Mouse (Mus musculus) heart, adult 9 months (tissue): ENCODE results near the gene Bckdhb.
"Not testable (repeated sequence)": the region's sequence is repeated elsewhere in the genome, so short reads cannot be mapped to it uniquely, and the experiment has no call there.

ENCODE experiments used
- DNase-seq, 2 experiments: peaks; one replicate each; pipeline ENCODE4 v3.0.0; 2022; ENCODE audit warnings: low spot score in 2 of 2

Bckdhb gene

GRCm38 (mm10) chr9:83963296-83963695 is 38.4 kb downstream of the Bckdhb start:
- DNase-seq: no peak

DNA sequence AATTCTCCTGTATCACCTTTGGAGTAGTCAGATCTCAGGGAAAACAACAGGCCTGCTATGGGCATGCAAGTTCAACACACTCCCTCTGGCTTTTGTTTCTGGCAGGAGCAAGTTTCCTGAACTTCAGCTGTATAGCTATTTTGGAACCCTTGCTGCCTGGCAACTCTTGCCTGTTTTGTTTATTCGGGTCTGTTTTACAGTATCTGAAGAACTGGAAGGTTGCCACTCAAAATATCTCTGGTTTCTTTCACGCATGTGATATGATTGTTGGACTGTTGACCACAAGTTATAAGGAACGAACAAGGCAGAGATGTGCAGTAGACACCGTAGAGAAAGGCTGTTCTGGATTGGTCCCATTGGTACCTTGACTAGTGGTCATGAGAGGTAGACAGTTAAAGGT is 39.4 kb downstream of the Bckdhb start:
- peak; percentile 17 to 29 for DNase-seq

GRCm38 (mm10) chr9:83967439-83968050 is 42.6 kb downstream of the Bckdhb start:
- no peak for DNase-seq

DNA sequence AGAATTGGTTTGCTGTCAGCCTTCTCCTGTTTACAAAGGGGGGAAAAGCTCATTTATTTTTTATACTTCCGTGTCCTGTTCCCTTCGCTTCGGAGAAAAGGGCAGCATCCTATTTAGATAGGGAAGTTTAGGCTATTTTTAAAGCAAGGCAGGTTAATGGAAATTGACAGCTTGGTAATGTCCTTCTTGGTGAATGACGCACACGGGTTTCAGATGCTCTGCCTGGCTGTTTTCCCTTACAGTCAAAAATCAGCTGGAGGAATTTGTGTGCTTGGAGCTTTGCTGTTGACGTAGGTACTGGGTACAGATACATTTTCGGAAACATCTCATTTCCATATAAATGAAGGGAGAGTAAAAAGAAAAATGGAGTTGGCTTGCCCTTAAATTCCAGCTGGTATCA is 44.4 kb downstream of the Bckdhb start:
- peak in 1 of 2 experiments; percentile 2 for DNase-seq

- no peak for DNase-seq
These were observed 48.5 kb downstream of the Bckdhb start for GRCm38 (mm10) chr9:83973467-83973866.

GRCm38 (mm10) chr9:83975811-83976210 is 50.9 kb downstream of the Bckdhb start:
- DNase-seq: no peak

GRCm38 (mm10) chr9:83981234-83981633 is 56.3 kb downstream of the Bckdhb start:
- no peak for DNase-seq

DNA sequence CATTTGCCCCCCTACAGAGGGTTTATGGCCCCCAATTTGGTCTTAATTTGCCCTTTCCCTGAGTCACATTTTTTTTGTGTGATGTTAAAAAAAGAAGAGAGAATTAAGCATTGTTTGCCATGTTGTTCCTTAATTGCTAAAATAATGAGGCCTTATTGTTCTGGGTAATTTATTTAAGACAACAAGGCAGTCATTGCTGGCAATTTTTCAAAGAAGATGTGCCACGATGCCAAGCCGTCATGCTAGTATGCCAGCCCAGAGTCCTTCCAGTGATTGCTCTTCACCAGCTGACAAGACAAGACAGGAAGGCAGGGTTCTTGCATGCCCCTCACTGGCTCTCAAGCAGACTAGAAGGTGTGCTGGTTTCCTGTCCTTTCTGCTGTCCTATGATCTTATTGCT is 84.0 kb downstream of the Bckdhb start:
- no peak for DNase-seq

DNA sequence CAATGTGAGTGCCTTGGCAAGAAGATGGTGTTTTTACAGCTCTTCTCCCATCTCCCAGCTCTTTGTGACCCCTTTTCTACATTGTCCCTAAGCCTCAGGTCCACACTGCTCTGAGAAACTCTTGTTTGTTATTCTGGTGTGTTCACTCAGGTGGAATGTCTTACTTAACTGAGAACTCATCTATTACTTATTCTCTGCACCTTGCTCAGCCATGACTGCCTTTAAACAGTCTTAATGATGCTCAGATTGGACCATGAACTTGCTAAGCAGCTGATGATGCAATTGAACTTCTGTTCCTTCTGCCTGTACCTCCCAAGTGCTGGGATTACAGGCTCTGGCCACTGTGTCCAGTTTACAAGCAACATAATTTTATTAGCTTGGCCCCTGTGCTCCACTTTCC is 86.2 kb downstream of the Bckdhb start:
- no peak for DNase-seq

DNA sequence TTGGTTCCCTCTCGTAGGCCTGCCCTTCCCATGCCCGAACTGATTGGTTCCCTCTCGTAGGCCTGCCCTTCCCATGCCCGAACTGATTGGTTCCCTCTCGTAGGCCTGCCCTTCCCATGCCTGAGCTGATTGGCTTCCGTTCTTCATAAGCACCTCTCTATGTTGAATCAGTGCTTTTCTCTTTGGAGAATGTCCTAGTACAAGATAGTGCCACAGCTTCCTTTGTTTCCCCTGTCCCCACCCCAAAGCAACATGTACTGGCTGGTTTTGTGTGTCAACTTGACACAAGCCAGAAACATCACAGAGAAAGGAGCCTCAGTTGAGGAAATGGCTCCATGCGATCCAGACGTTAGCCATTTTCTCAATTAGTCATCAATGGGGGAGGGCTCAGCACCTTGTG is 93.2 kb downstream of the Bckdhb start:
- DNase-seq: not testable (repeated sequence)

GRCm38 (mm10) chr9:84019627-84020026 is 94.7 kb downstream of the Bckdhb start:
- DNase-seq: no peak

GRCm38 (mm10) chr9:84021189-84021588 is 96.2 kb downstream of the Bckdhb start:
- DNase-seq: no peak

GRCm38 (mm10) chr9:84028120-84028519 is 103.2 kb downstream of the Bckdhb start:
- DNase-seq: no peak

- DNase-seq: no peak
These were observed 105.8 kb downstream of the Bckdhb start for GRCm38 (mm10) chr9:84030691-84031290.

GRCm38 (mm10) chr9:84031406-84031805 is 106.5 kb downstream of the Bckdhb start:
- no peak for DNase-seq

- peak; percentile 30 to 51 for DNase-seq
These were observed 107.9 kb downstream of the Bckdhb start for GRCm38 (mm10) chr9:84032669-84033341.

DNA sequence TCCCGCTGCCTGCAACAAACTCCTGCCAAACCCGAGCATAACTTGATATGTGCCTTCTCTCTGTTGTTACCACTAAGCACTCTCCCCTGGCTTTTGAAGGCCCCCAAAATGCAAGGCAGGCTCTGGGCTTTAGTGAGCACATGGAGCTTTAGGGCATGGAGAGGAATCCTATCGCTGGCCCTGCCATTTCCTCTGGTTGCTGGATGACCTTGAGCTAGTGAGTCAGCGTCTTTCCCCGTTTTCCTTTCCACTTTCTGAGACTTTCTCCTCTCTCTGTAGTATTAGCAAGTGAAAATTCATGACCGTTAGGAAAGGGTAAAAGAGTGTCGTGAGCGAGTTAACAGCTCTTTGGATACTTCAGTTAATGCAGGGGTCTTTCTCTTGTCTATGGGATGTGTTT is 111.1 kb downstream of the Bckdhb start:
- no peak for DNase-seq

- no peak for DNase-seq
These were observed 112.3 kb downstream of the Bckdhb start for GRCm38 (mm10) chr9:84037224-84037623.

GRCm38 (mm10) chr9:84038946-84039345 is 114.0 kb downstream of the Bckdhb start:
- no peak for DNase-seq

GRCm38 (mm10) chr9:84040376-84040775 is 115.4 kb downstream of the Bckdhb start:
- DNase-seq: no peak

- no peak for DNase-seq
These were observed 116.8 kb downstream of the Bckdhb start for GRCm38 (mm10) chr9:84041631-84042277.

DNA sequence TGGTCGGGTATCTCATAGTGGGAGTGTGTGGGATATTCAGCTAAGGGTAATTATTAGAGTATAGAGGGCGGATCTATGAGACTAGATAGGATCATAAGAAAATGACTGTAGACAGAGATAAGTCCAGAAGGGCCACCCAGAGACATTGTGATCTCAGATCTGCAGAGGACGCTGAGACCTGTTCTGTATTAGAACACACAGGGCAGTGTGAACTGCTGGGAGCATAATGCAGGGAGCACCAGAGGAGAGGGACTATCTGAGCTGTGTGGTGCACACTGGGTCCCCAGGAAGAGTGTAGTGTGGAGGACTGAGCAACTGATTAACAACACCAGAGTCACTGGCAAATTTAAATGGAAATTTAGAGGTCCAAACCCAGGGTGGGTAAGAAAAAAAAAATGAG is 117.6 kb downstream of the Bckdhb start:
- no peak for DNase-seq

DNA sequence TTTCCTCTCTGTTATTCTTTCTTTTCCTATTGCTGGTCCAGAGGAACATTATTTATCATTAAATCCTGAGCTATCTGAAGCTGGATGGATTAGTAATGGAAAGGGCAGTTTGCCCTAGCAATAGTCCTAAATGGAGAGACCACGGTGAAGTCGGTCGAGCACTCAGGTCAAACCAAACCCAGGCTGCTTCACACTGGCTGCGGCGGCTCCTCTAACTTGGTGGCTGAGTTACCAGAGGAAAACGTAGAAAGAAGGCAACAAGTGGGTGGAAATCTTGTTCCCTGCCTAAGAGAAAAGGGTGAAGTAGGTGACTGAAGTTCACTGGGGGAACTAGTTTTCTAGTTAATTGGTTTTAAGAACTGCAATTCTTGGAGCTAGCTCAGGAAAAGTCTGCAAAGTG is 119.2 kb downstream of the Bckdhb start:
- DNase-seq: no peak
